Mouse (Mus musculus) midbrain, embryonic 11.5 days (tissue): Measurements from ENCODE around the gene Npas3. TPM values are rescaled to one million over a fixed set of nuclear protein-coding genes. Genes with fewer than 3 reads are reported as not detected.

ENCODE experiments used
- ATAC-seq: fragments of 200-750 bp; cut with Nextera tagmentation; 2 replicates; pipeline ENCODE4 v1.8.0; 2017; ENCODE audit warnings: moderate TSS enrichment, moderate library complexity; ENCODE audit not compliant: low FRiP score
- DNase-seq: peaks from one replicate; pipeline ENCODE4 v3.0.0; 2015; ENCODE audit warnings: low spot score; ENCODE audit errors: missing footprints
- H3K27ac ChIP-seq: fragments of 300-500 bp; sonication (generic); 2 replicates; pipeline ENCODE4 v1.5.1; 2014; ENCODE audit warnings: low read depth, low read length
- H3K27me3 ChIP-seq: fragments of 300-500 bp; sonication (generic); 2 replicates; pipeline ENCODE4 v1.6.1; 2014; ENCODE audit warnings: mild to moderate bottlenecking, low read length, moderate library complexity, mixed read lengths; ENCODE audit not compliant: control insufficient read depth, insufficient read depth
- H3K36me3 ChIP-seq: fragments of 300-500 bp; sonication (generic); 2 replicates; pipeline ENCODE4 v1.6.1; 2014; ENCODE audit warnings: mild to moderate bottlenecking, low read length, moderate library complexity, mixed read lengths; ENCODE audit not compliant: control insufficient read depth, insufficient read depth
- H3K4me1 ChIP-seq: fragments of 300-500 bp; sonication (generic); 2 replicates; pipeline ENCODE4 v1.6.1; 2014; ENCODE audit warnings: low read length; ENCODE audit not compliant: control insufficient read depth, insufficient read depth
- H3K4me2 ChIP-seq: fragments of 300-500 bp; sonication (generic); 2 replicates; pipeline ENCODE4 v1.6.1; 2014; ENCODE audit warnings: mild to moderate bottlenecking, moderate library complexity
- H3K4me3 ChIP-seq: fragments of 300-500 bp; sonication (generic); 2 replicates; pipeline ENCODE4 v1.5.1; 2014; ENCODE audit warnings: low read depth, low read length
- H3K9ac ChIP-seq: fragments of 300-500 bp; sonication (generic); 2 replicates; pipeline ENCODE4 v1.6.1; 2014; ENCODE audit warnings: low read length
- H3K9me3 ChIP-seq: fragments of 300-500 bp; sonication (generic); 2 replicates; pipeline ENCODE4 v1.6.1; 2016; ENCODE audit warnings: low read length; ENCODE audit not compliant: control insufficient read depth
- WGBS: fragments of 180-500 bp; shearing (Covaris S2); extraction: QIAGEN DNeasy Blood & Tissue Kit; methylation state at CpG from one replicate; pipeline ENCODE4 v1.1.7; 2014; 5-methylcytosine and 5-hydroxymethylcytosine counted together
- polyA plus RNA-seq: library from polyadenylated mRNA; unstranded; fragments of >200 nt; fragmentation: Nextera tagmentation; extraction: Ambion mirVana; gene quantifications from 2 replicates; pipeline ENCODE4 v1.2.1, GENCODE M21; 2014

The Npas3 gene
- polyA plus RNA-seq, 1 experiment from 2014 or later = 17.7 TPM

GRCm38 (mm10) chr12:54019979-54020378, 771.5 kb downstream of the Npas3 start:
- WGBS = 92% methylated on average over 8 of the region's 8 CpGs
- no peaks in the 10 kb centered on the region for H3K36me3 ChIP-seq
- H3K4me3 ChIP-seq = no peak overlapping the region
- no peaks in the 10 kb centered on the region for H3K27me3 ChIP-seq
- H3K27ac ChIP-seq = no peak overlapping the region
- ATAC-seq (no peak), DNase-seq (no peak)
- no peaks in the 10 kb centered on the region for H3K4me1 ChIP-seq
- no peaks in the 10 kb centered on the region for H3K9me3 ChIP-seq
- H3K9ac ChIP-seq = no peak overlapping the region
- no peak overlapping the region for H3K4me2 ChIP-seq

GRCm38 (mm10) chr12:54034666-54035346, 786.3 kb downstream of the Npas3 start:
- ATAC-seq = peak; percentile 98
- peak overlapping the region; percentile 64 for H3K9ac ChIP-seq
- no peaks in the 10 kb centered on the region for H3K36me3 ChIP-seq
- 0 out of 2 replicates have a peak overlapping the region, but pooled peaks have one; percentile 6 for H3K4me2 ChIP-seq
- H3K4me1 ChIP-seq = peaks cover 37% of the 10 kb centered on the region
- WGBS = 6% methylated on average over 8 of the region's 8 CpGs
- DNase-seq = peak; percentile 93
- no peak overlapping the region for H3K4me3 ChIP-seq
- H3K9me3 ChIP-seq = no peaks in the 10 kb centered on the region
- H3K27ac ChIP-seq = peak overlapping the region; percentile 92
- H3K27me3 ChIP-seq = no peaks in the 10 kb centered on the region

GRCm38 (mm10) chr12:54037602-54038001, 789.1 kb downstream of the Npas3 start:
- H3K27me3 ChIP-seq = no peaks in the 10 kb centered on the region
- peaks cover 29% of the 10 kb centered on the region for H3K4me1 ChIP-seq
- no peaks in the 10 kb centered on the region for H3K9me3 ChIP-seq
- ATAC-seq = no peak
- no peak overlapping the region for H3K27ac ChIP-seq
- no peak overlapping the region for H3K4me3 ChIP-seq
- DNase-seq = no peak
- no peaks in the 10 kb centered on the region for H3K36me3 ChIP-seq
- H3K4me2 ChIP-seq = no peak overlapping the region
- no peak overlapping the region for H3K9ac ChIP-seq
- 92% methylated on average over 3 of the region's 3 CpGs for WGBS

- Histone ChIP-seq H3K9ac (no peak overlapping the region), H3K4me1 (peaks cover 9% of the 10 kb centered on the region; the same call in 1 of the 2 replicates), H3K4me2 (no peak overlapping the region), H3K27me3 (no peaks in the 10 kb centered on the region), H3K36me3 (no peaks in the 10 kb centered on the region), H3K4me3 (no peak overlapping the region), H3K9me3 (no peaks in the 10 kb centered on the region), H3K27ac (no peak overlapping the region)
- ATAC-seq = no peak
- DNase-seq = no peak
- 53% methylated on average over 9 of the region's 9 CpGs for WGBS
Observed at GRCm38 (mm10) chr12:54042996-54043544, 794.6 kb downstream of the Npas3 start.

- H3K4me3 ChIP-seq = no peak overlapping the region
- H3K9ac ChIP-seq = no peak overlapping the region
- WGBS = 79% methylated on average over 15 of the region's 15 CpGs
- H3K27me3 ChIP-seq = no peaks in the 10 kb centered on the region
- ATAC-seq (no peak), DNase-seq (peak; percentile 81)
- H3K9me3 ChIP-seq = no peaks in the 10 kb centered on the region
- no peak overlapping the region for H3K4me2 ChIP-seq
- peaks cover 9% of the 10 kb centered on the region; the same call in 1 of the 2 replicates for H3K4me1 ChIP-seq
- H3K36me3 ChIP-seq = no peaks in the 10 kb centered on the region
- no peak overlapping the region for H3K27ac ChIP-seq
Observed at GRCm38 (mm10) chr12:54044606-54045334, 796.3 kb downstream of the Npas3 start.

GRCm38 (mm10) chr12:54045360-54045759, 796.9 kb downstream of the Npas3 start:
- Histone ChIP-seq H3K27ac (no peak overlapping the region), H3K9ac (no peak overlapping the region), H3K4me1 (peaks cover 9% of the 10 kb centered on the region; the same call in 1 of the 2 replicates), H3K4me2 (no peak overlapping the region), H3K4me3 (no peak overlapping the region), H3K9me3 (no peaks in the 10 kb centered on the region), H3K36me3 (no peaks in the 10 kb centered on the region), H3K27me3 (no peaks in the 10 kb centered on the region)
- DNase-seq (peak; percentile 72), ATAC-seq (no peak)
- 77% methylated on average over 4 of the region's 4 CpGs for WGBS

GRCm38 (mm10) chr12:54046824-54047223, 798.3 kb downstream of the Npas3 start:
- H3K9ac ChIP-seq = no peak overlapping the region
- no peaks in the 10 kb centered on the region for H3K36me3 ChIP-seq
- H3K4me1 ChIP-seq = peaks cover 9% of the 10 kb centered on the region; the same call in 1 of the 2 replicates
- no peak for ATAC-seq
- no peak overlapping the region for H3K27ac ChIP-seq
- no peak for DNase-seq
- no peak overlapping the region for H3K4me3 ChIP-seq
- no peaks in the 10 kb centered on the region for H3K9me3 ChIP-seq
- no peaks in the 10 kb centered on the region for H3K27me3 ChIP-seq
- 37% methylated on average over 6 of the region's 6 CpGs for whole genome bisulfite sequencing
- no peak overlapping the region for H3K4me2 ChIP-seq

- no peaks in the 10 kb centered on the region for H3K36me3 ChIP-seq
- H3K4me1 ChIP-seq = peaks cover 4% of the 10 kb centered on the region; the same call in 1 of the 2 replicates
- WGBS = 80% methylated on average over 5 of the region's 5 CpGs
- DNase-seq = no peak
- H3K27me3 ChIP-seq = no peaks in the 10 kb centered on the region
- no peak overlapping the region for H3K4me3 ChIP-seq
- no peak overlapping the region for H3K27ac ChIP-seq
- H3K9ac ChIP-seq = no peak overlapping the region
- ATAC-seq = no peak
- H3K9me3 ChIP-seq = no peaks in the 10 kb centered on the region
- H3K4me2 ChIP-seq = no peak overlapping the region
Observed at GRCm38 (mm10) chr12:54048126-54048525, 799.6 kb downstream of the Npas3 start.

GRCm38 (mm10) chr12:54049926-54050325, 801.4 kb downstream of the Npas3 start:
- Histone ChIP-seq H3K9ac (no peak overlapping the region), H3K36me3 (no peaks in the 10 kb centered on the region), H3K4me1 (peaks cover 4% of the 10 kb centered on the region; the same call in 1 of the 2 replicates), H3K9me3 (no peaks in the 10 kb centered on the region), H3K4me2 (no peak overlapping the region), H3K27ac (no peak overlapping the region), H3K27me3 (no peaks in the 10 kb centered on the region), H3K4me3 (no peak overlapping the region)
- 95% methylated on average over 4 of the region's 4 CpGs for WGBS
- DNase-seq (no peak), ATAC-seq (no peak)
